Mouse (Mus musculus) CH12.LX (cell line): Measurements from ENCODE around the gene Cpsf4. TPM values are rescaled to one million over a fixed set of nuclear protein-coding genes. Genes with fewer than 3 reads are reported as not detected.

Source experiments
- BHLHE40 ChIP-seq: IDR thresholded peaks from 2 replicates; pipeline ENCODE4 v1.6.1; 2011; ENCODE audit warnings: mild to moderate bottlenecking, low read depth, low read length, improper control_type of control experiment
- CTCF ChIP-seq, 2 experiments: IDR thresholded peaks in 1 of 2; conservative IDR thresholded peaks in 1 of 2; 2 replicates each; pipeline ENCODE4 v1.5.1; 2011 to 2012; ENCODE audit warnings: low read depth in 2 of 2, low read length in 2 of 2, improper control_type of control experiment in 1 of 2, inconsistent platforms in 1 of 2, mild to moderate bottlenecking in 1 of 2, moderate library complexity in 1 of 2
- ELF1 ChIP-seq: IDR thresholded peaks from 2 replicates; pipeline ENCODE4 v1.6.1; 2014; ENCODE audit warnings: low read depth, mild to moderate bottlenecking, inconsistent platforms, low read length, improper control_type of control experiment
- ETS1 ChIP-seq: conservative IDR thresholded peaks from 2 replicates; pipeline ENCODE4 v1.6.1; 2012; ENCODE audit warnings: low read depth, mild to moderate bottlenecking, inconsistent platforms, low read length, improper control_type of control experiment, moderate library complexity
- IRF4 ChIP-seq: IDR thresholded peaks from 2 replicates; pipeline ENCODE4 v1.6.1; 2014; ENCODE audit warnings: low read depth, mild to moderate bottlenecking, inconsistent platforms, low read length, improper control_type of control experiment
- JUN ChIP-seq: IDR thresholded peaks from 2 replicates; pipeline ENCODE4 v1.6.1; 2011; ENCODE audit warnings: low read depth, mild to moderate bottlenecking, low read length, improper control_type of control experiment, moderate library complexity; ENCODE audit not compliant: insufficient read depth
- MYC ChIP-seq: IDR thresholded peaks from 2 replicates; pipeline ENCODE4 v1.6.1; 2011; ENCODE audit warnings: low read depth, mild to moderate bottlenecking, improper control_type of control experiment, low read length
- POLR2A ChIP-seq: IDR thresholded peaks from 2 replicates; pipeline ENCODE4 v1.6.1; 2011; ENCODE audit warnings: low read depth, mild to moderate bottlenecking, improper control_type of control experiment, low read length
- RAD21 ChIP-seq: IDR thresholded peaks from 2 replicates; pipeline ENCODE4 v1.6.1; 2011; ENCODE audit warnings: low read depth, mild to moderate bottlenecking, low read length, improper control_type of control experiment, moderate library complexity
- TCF12 ChIP-seq: IDR thresholded peaks from 2 replicates; pipeline ENCODE4 v1.6.1; 2014; ENCODE audit warnings: low read depth, mild to moderate bottlenecking, inconsistent platforms, low read length, improper control_type of control experiment
- UBTF ChIP-seq: IDR thresholded peaks from 2 replicates; pipeline ENCODE4 v1.6.1; 2012; ENCODE audit warnings: low read depth, mild to moderate bottlenecking, inconsistent platforms, low read length, improper control_type of control experiment, moderate library complexity
- ZC3H11A ChIP-seq: IDR thresholded peaks from 2 replicates; pipeline ENCODE4 v1.6.1; 2012; ENCODE audit warnings: low read depth, mild to moderate bottlenecking, inconsistent platforms, low read length, improper control_type of control experiment
- ZKSCAN1 ChIP-seq: IDR thresholded peaks from 2 replicates; pipeline ENCODE4 v1.6.1; 2012; ENCODE audit warnings: low read depth, inconsistent platforms, low read length, improper control_type of control experiment, borderline replicate concordance
- ZMIZ1 ChIP-seq: IDR thresholded peaks from 2 replicates; pipeline ENCODE4 v1.6.1; 2012; ENCODE audit warnings: low read depth, mild to moderate bottlenecking, inconsistent platforms, low read length, improper control_type of control experiment
- polyA plus RNA-seq: library from polyadenylated mRNA; unstranded; fragments of >175 nt; gene quantifications from 2 replicates; pipeline ENCODE4 v1.2.1, GENCODE M21; 2012; ENCODE audit warnings: low read depth; ENCODE audit not compliant: insufficient read length
- total RNA-seq, 2 experiments: library from RNA; depleted of rRNA; stranded (reverse); fragments of 300-350 nt in 1 of 2; fragments of >200 nt in 1 of 2; gene quantifications; 2 replicates each; pipeline ENCODE4 v1.2.3; 2012 to 2014

Gene Cpsf4
- total and polyA plus RNA-seq, 3 experiments = 56.3 to 70.7 (median 59.2) TPM

DNA sequence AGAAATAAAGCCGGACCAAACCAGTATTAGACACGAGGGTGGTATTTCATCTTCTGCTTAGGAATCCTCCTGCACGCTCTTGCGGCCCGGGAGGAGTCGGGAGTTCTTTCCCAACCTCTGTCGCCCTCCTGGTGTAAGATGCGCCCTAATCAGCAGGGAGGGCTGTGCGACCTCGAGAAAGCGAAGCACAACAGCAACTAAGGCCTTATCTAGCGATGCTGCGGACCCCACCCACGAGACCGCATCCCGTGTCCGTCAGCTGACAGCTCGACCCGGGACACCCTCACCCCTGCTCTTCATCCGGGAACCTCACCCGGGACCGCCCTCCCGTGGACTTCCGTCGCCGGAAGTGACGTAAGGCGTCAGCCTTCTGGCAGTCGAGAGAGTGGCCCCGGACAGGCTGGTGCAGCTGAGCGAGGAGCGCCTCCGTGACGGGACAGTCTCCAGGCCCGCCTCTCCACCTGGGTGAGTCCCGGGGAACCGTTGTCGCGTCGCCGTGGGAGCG is 64.4 kb downstream of the Cpsf4 start, which contains the start of gene Zfp655 (continued):
- TF ChIP-seq UBTF (no peak), BHLHE40 (peak; percentile 96), CTCF (conservative IDR thresholded peaks at IDR 0.05 in 1 of 2, IDR thresholded peaks at IDR 0.05 in 1 of 2; ENCODE audit: low read depth in 2 of 2, low read length in 2 of 2) (no peak), JUN (no peak), TCF12 (peak; percentile 95), ZKSCAN1 (no peak), POLR2A (peak; percentile 96), ELF1 (peak; percentile 76), ZC3H11A (no peak), ZMIZ1 (peak; percentile 91), RAD21 (no peak), IRF4 (peak; percentile 61; the same call in 1 of the 2 replicates), ETS1 (peak; percentile 82), MYC (peak; percentile 59; the same call in 1 of the 2 replicates)

Other genes with a start within 250 kb of the Cpsf4 start
- gene Smurf1, start 201.4 kb upstream of the Cpsf4 start, total RNA-seq (2012; rRNA removed) = 4.1 and 4.3 TPM in 2 replicates
- 2.9 and 3.1 TPM in 2 replicates for gene Smurf1, start 201.4 kb upstream of the Cpsf4 start, total RNA-seq (2014; rRNA removed)
- 6.6 and 7.2 TPM in 2 replicates for gene Smurf1, start 201.4 kb upstream of the Cpsf4 start, polyA plus RNA-seq
- not detected in 2 replicates for gene Gm4871, start 134.5 kb upstream of the Cpsf4 start, total RNA-seq (2012; rRNA removed)
- gene Gm4871, start 134.5 kb upstream of the Cpsf4 start, total RNA-seq (2014; rRNA removed) = not detected in 2 replicates
- not detected in 2 replicates for gene Gm4871, start 134.5 kb upstream of the Cpsf4 start, polyA plus RNA-seq
- gene 1700018F24Rik, start 124.2 kb upstream of the Cpsf4 start, total RNA-seq (2012; rRNA removed) = not detected in 2 replicates
- not detected in 2 replicates for gene 1700018F24Rik, start 124.2 kb upstream of the Cpsf4 start, total RNA-seq (2014; rRNA removed)
- gene 1700018F24Rik, start 124.2 kb upstream of the Cpsf4 start, polyA plus RNA-seq = not detected in 2 replicates
- gene Arpc1a, start 83.4 kb upstream of the Cpsf4 start, total RNA-seq (2012; rRNA removed) = 57.5 and 59.2 TPM in 2 replicates
- gene Arpc1a, start 83.4 kb upstream of the Cpsf4 start, total RNA-seq (2014; rRNA removed) = 56.5 and 59.5 TPM in 2 replicates
- 68.9 and 83.2 TPM in 2 replicates for gene Arpc1a, start 83.4 kb upstream of the Cpsf4 start, polyA plus RNA-seq
- not detected in 2 replicates for gene Kpna7, start 83.2 kb upstream of the Cpsf4 start, total RNA-seq (2012; rRNA removed)
- gene Kpna7, start 83.2 kb upstream of the Cpsf4 start, total RNA-seq (2014; rRNA removed) = not detected in 2 replicates
- 0.26 TPM in 1 of 2 replicates, not detected in the other for gene Kpna7, start 83.2 kb upstream of the Cpsf4 start, polyA plus RNA-seq
- gene Arpc1b, start 53.0 kb upstream of the Cpsf4 start, total RNA-seq (2012; rRNA removed) = 516 and 548 TPM in 2 replicates
- gene Arpc1b, start 53.0 kb upstream of the Cpsf4 start, total RNA-seq (2014; rRNA removed) = 317 and 330 TPM in 2 replicates
- 441 and 472 TPM in 2 replicates for gene Arpc1b, start 53.0 kb upstream of the Cpsf4 start, polyA plus RNA-seq
- gene Pdap1, start 27.0 kb upstream of the Cpsf4 start, total RNA-seq (2012; rRNA removed) = 86.7 and 102 TPM in 2 replicates
- gene Pdap1, start 27.0 kb upstream of the Cpsf4 start, total RNA-seq (2014; rRNA removed) = 58.9 and 64.5 TPM in 2 replicates
- 267 and 280 TPM in 2 replicates for gene Pdap1, start 27.0 kb upstream of the Cpsf4 start, polyA plus RNA-seq
- 155 and 209 TPM in 2 replicates for gene Bud31, start 26.9 kb upstream of the Cpsf4 start, total RNA-seq (2012; rRNA removed)
- gene Bud31, start 26.9 kb upstream of the Cpsf4 start, total RNA-seq (2014; rRNA removed) = 282 and 342 TPM in 2 replicates
- 211 and 249 TPM in 2 replicates for gene Bud31, start 26.9 kb upstream of the Cpsf4 start, polyA plus RNA-seq
- 13.9 and 15.3 TPM in 2 replicates for gene Ptcd1, start 105 bp upstream of the Cpsf4 start, total RNA-seq (2012; rRNA removed)
- 10.6 and 11.4 TPM in 2 replicates for gene Ptcd1, start 105 bp upstream of the Cpsf4 start, total RNA-seq (2014; rRNA removed)
- 11.7 and 12.3 TPM in 2 replicates for gene Ptcd1, start 105 bp upstream of the Cpsf4 start, polyA plus RNA-seq
- 440 and 469 TPM in 2 replicates for gene Atp5j2, start 24.8 kb downstream of the Cpsf4 start, total RNA-seq (2012; rRNA removed)
- gene Atp5j2, start 24.8 kb downstream of the Cpsf4 start, total RNA-seq (2014; rRNA removed) = 202 and 229 TPM in 2 replicates
- 327 and 397 TPM in 2 replicates for gene Atp5j2, start 24.8 kb downstream of the Cpsf4 start, polyA plus RNA-seq
- gene Zkscan14, start 34.7 kb downstream of the Cpsf4 start, total RNA-seq (2012; rRNA removed) = 11.5 and 12.1 TPM in 2 replicates
- gene Zkscan14, start 34.7 kb downstream of the Cpsf4 start, total RNA-seq (2014; rRNA removed) = 10.7 and 12.8 TPM in 2 replicates
- gene Zkscan14, start 34.7 kb downstream of the Cpsf4 start, polyA plus RNA-seq = 10.1 and 10.5 TPM in 2 replicates
- gene Zkscan5, start 37.3 kb downstream of the Cpsf4 start, total RNA-seq (2012; rRNA removed) = 5.6 and 6.2 TPM in 2 replicates
- 4.7 and 5.0 TPM in 2 replicates for gene Zkscan5, start 37.3 kb downstream of the Cpsf4 start, total RNA-seq (2014; rRNA removed)
- 4.4 and 5.3 TPM in 2 replicates for gene Zkscan5, start 37.3 kb downstream of the Cpsf4 start, polyA plus RNA-seq
- 18.2 and 20.7 TPM in 2 replicates for gene Zfp655, start 64.5 kb downstream of the Cpsf4 start, total RNA-seq (2012; rRNA removed)
- 21.9 and 24.6 TPM in 2 replicates for gene Zfp655, start 64.5 kb downstream of the Cpsf4 start, total RNA-seq (2014; rRNA removed)
- gene Zfp655, start 64.5 kb downstream of the Cpsf4 start, polyA plus RNA-seq = 18.1 and 18.5 TPM in 2 replicates
- gene Zscan25, start 113.3 kb downstream of the Cpsf4 start, total RNA-seq (2012; rRNA removed) = 12.2 and 13.5 TPM in 2 replicates
- 9.8 and 11.8 TPM in 2 replicates for gene Zscan25, start 113.3 kb downstream of the Cpsf4 start, total RNA-seq (2014; rRNA removed)
- gene Zscan25, start 113.3 kb downstream of the Cpsf4 start, polyA plus RNA-seq = 19.5 and 20.1 TPM in 2 replicates
- gene Cyp3a57, start 178.1 kb downstream of the Cpsf4 start, total RNA-seq (2012; rRNA removed) = not detected in 2 replicates
- gene Cyp3a57, start 178.1 kb downstream of the Cpsf4 start, total RNA-seq (2014; rRNA removed) = not detected in 2 replicates
- gene Cyp3a57, start 178.1 kb downstream of the Cpsf4 start, polyA plus RNA-seq = not detected in 2 replicates